Mouse (Mus musculus): ENCODE data around the gene Pde1c.

The Pde1c gene

GRCm38 (mm10) chr6:56066632-56067282 lies 502.1 kb downstream of the Pde1c start:
- DNase-seq = peak; percentile 15

GRCm38 (mm10) chr6:56063736-56064135 lies 505.2 kb downstream of the Pde1c start:
- DNase-seq = peak; percentile 12

- DNase-seq = no peak
These were observed 519.8 kb downstream of the Pde1c start for GRCm38 (mm10) chr6:56049104-56049503.

- DNase-seq = no peak
These were observed 520.3 kb downstream of the Pde1c start for GRCm38 (mm10) chr6:56048580-56048979.

GRCm38 (mm10) chr6:56044716-56045115 lies 524.2 kb downstream of the Pde1c start:
- no peak for DNase-seq

- no peak for DNase-seq
These were observed 524.6 kb downstream of the Pde1c start for GRCm38 (mm10) chr6:56044270-56044669.

GRCm38 (mm10) chr6:56039476-56040055 lies 529.3 kb downstream of the Pde1c start:
- no peak for DNase-seq

- DNase-seq = no peak
These were observed 533.8 kb downstream of the Pde1c start for GRCm38 (mm10) chr6:56035054-56035453.

- no peak for DNase-seq
These were observed 536.7 kb downstream of the Pde1c start for GRCm38 (mm10) chr6:56032231-56032630.

- DNase-seq = no peak
These were observed 538.9 kb downstream of the Pde1c start for GRCm38 (mm10) chr6:56029986-56030385.

GRCm38 (mm10) chr6:56027966-56028365 lies 540.9 kb downstream of the Pde1c start:
- no peak for DNase-seq

- no peak for DNase-seq
These were observed 541.6 kb downstream of the Pde1c start for GRCm38 (mm10) chr6:56027318-56027717.

- no peak for DNase-seq
These were observed 543.4 kb downstream of the Pde1c start for GRCm38 (mm10) chr6:56025533-56025932.
